Mouse (Mus musculus): ENCODE measurements around the gene Sap25. TPM values are rescaled to one million over a fixed set of nuclear protein-coding genes. Genes with fewer than 3 reads are reported as not detected.

Sap25 gene
- polyA plus RNA-seq, 1 experiment from 2014 or later = 5.5 TPM

DNA sequence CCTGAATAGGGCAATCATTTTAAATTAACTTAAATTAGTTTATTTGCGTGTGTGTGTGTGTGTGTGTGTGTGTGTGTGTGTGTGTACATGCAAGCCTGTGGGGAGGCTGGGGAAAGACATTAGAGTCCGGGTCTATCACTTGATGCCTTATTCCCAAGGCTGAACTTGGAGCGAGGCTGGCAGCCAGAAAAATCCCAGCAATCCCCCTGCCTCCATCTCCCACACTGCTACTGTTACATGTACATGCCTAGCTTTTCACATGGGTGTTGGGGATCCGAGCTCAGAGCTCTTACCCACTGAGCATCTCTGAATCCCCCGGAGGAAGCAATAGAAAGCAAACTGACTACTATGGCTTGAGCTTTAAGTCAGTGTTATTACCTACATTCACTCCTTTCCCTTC is 31.2 kb downstream of the Sap25 start:
- peak overlapping the region; percentile 41; the same call in 1 of the 2 replicates for H3K4me2 ChIP-seq (replicated peaks)
- no peak for ATAC-seq
- peak overlapping the region; percentile 91 for H3K27ac ChIP-seq
- no peak overlapping the region for H3K4me3 ChIP-seq (replicated peaks)
- no peaks in the 10 kb centered on the region for H3K27me3 ChIP-seq (replicated peaks)
- H3K9me3 ChIP-seq = no peaks in the 10 kb centered on the region
- H3K9ac ChIP-seq = no peak overlapping the region
- no peaks in the 10 kb centered on the region for H3K36me3 ChIP-seq
- WGBS = 59% methylated on average over 5 of the region's 5 CpGs
- H3K4me1 ChIP-seq (replicated peaks) = peaks cover 32% of the 10 kb centered on the region

DNA sequence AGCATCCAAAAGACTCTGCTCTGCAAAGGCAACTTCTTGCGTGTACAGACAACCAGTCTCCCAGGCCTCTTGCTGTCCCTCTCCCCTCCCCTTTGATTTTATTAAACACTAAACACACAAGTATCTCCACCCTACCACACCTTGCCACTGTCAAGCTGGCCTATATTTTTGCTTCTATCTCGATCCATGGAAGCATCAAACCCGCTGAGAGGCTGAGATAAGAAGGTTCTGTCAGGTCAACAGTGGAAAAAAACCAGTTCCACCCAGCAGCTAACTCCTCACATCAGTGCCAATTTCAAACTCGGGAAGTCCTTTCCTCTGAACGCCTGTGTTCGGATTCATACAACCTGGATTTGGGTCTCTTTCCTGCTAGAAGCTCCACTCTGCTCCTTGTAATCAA is 31.9 kb downstream of the Sap25 start:
- Histone ChIP-seq H3K27ac (0 out of 2 replicates have a peak overlapping the region, but pooled peaks have one; percentile 91), H3K9me3 (no peaks in the 10 kb centered on the region), H3K4me1 (replicated peaks) (peaks cover 32% of the 10 kb centered on the region), H3K4me3 (replicated peaks) (no peak overlapping the region), H3K4me2 (replicated peaks) (no peak overlapping the region), H3K36me3 (no peaks in the 10 kb centered on the region), H3K27me3 (replicated peaks) (no peaks in the 10 kb centered on the region), H3K9ac (no peak overlapping the region)
- no peak for ATAC-seq
- WGBS = 69% methylated on average over 6 of the region's 6 CpGs

DNA sequence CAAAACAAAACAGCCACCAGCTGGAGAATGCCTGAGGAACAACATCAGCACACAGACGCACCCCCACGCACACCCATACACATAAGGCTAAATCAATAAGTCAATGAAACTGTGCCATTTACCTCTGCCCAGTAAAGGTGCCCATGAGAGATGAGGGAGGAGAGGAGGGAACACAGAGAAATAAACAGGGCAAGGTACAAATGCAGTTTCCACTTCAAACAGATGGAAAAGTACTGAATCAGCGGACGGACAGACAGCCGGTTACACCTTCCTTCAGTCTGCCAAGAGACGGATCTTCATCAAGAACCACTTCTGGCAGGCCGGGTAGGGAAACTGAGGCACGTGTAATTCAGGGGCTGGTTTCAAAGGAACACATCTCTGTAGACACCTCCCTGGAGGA is 33.7 kb downstream of the Sap25 start:
- Histone ChIP-seq H3K4me1 (replicated peaks) (peaks cover 33% of the 10 kb centered on the region), H3K36me3 (no peaks in the 10 kb centered on the region), H3K9ac (no peak overlapping the region), H3K27ac (no peak overlapping the region), H3K9me3 (no peaks in the 10 kb centered on the region), H3K4me2 (replicated peaks) (no peak overlapping the region), H3K27me3 (replicated peaks) (no peaks in the 10 kb centered on the region), H3K4me3 (replicated peaks) (no peak overlapping the region)
- no peak for ATAC-seq
- 88% methylated on average over 8 of the region's 8 CpGs for WGBS

DNA sequence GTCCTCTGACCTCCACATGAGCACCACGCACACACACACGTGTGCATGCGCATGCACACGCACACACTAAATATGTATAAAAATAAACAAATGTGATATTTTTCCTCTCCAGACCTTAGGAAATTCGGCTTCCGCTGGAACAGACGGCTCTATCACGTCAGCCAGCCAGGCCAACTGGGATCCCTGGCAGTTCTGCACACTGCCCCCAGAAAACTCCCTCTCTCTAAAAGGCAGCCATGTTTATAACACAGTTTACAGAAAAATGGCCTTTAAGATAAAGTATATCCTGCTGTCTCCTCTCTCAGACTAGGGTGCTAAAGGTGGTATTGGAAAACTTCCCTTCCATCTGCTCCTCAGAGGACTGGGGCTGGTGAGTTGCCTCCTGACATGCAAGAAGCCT is 36.7 kb downstream of the Sap25 start:
- Histone ChIP-seq H3K4me3 (replicated peaks) (no peak overlapping the region), H3K36me3 (no peaks in the 10 kb centered on the region), H3K4me2 (replicated peaks) (no peak overlapping the region), H3K27me3 (replicated peaks) (no peaks in the 10 kb centered on the region), H3K9ac (no peak overlapping the region), H3K4me1 (replicated peaks) (peaks cover 8% of the 10 kb centered on the region; the same call in 1 of the 2 replicates), H3K27ac (no peak overlapping the region), H3K9me3 (no peaks in the 10 kb centered on the region)
- no peak for ATAC-seq
- WGBS = 92% methylated on average over 8 of the region's 8 CpGs

DNA sequence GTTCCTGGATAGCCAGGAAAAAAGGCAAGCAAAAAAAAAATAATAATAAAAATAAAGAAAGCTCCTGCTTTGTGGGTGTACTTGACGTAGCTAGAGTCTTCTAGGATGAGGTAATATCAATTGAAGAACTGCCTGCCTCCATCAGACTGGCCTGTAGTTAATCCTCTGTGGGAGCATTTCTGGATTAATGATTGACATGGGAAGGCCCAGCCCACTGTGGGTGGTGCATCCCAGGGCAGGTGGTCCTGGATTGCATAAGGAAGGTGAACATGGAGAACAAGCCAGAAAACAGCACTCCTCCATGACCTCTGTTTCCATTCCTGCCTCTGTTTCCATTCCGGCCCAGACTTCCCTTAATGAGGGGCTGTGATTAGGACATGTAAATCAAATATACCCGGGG is 37.6 kb downstream of the Sap25 start:
- 69% methylated on average over 3 of the region's 3 CpGs for WGBS
- Histone ChIP-seq H3K9me3 (no peaks in the 10 kb centered on the region), H3K27ac (no peak overlapping the region), H3K9ac (no peak overlapping the region), H3K36me3 (no peaks in the 10 kb centered on the region), H3K27me3 (replicated peaks) (no peaks in the 10 kb centered on the region), H3K4me3 (replicated peaks) (no peak overlapping the region), H3K4me2 (replicated peaks) (no peak overlapping the region), H3K4me1 (replicated peaks) (0 out of 2 replicates have a peak, but pooled peaks cover 2% of the 10 kb centered on the region)
- ATAC-seq = no peak

DNA sequence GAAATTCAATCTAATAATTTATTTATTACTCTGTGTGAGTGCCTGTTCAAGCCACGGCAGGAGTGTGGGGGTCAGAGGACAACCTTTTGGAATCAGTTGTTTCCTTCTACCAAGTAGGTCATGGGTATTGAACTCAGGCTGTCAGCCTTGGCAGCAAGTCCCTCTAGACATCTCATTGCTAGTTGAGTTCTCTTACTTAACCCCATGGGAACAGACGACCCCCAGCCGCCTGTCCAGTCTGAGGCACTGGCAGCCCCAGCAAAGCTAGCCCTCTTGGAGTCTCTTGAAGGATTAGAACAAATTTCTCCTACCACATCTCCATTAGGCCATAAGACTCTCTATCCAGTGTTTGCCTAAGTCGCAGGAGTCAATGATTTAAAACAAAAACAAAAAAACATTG is 38.6 kb downstream of the Sap25 start:
- H3K4me1 ChIP-seq (replicated peaks) = 0 out of 2 replicates have a peak, but pooled peaks cover 2% of the 10 kb centered on the region
- WGBS = 83% methylated on average over 4 of the region's 4 CpGs
- ATAC-seq = no peak
- H3K36me3 ChIP-seq = no peaks in the 10 kb centered on the region
- H3K4me2 ChIP-seq (replicated peaks) = no peak overlapping the region
- H3K4me3 ChIP-seq (replicated peaks) = no peak overlapping the region
- H3K9ac ChIP-seq = no peak overlapping the region
- no peak overlapping the region for H3K27ac ChIP-seq
- H3K27me3 ChIP-seq (replicated peaks) = no peaks in the 10 kb centered on the region
- H3K9me3 ChIP-seq = no peaks in the 10 kb centered on the region

DNA sequence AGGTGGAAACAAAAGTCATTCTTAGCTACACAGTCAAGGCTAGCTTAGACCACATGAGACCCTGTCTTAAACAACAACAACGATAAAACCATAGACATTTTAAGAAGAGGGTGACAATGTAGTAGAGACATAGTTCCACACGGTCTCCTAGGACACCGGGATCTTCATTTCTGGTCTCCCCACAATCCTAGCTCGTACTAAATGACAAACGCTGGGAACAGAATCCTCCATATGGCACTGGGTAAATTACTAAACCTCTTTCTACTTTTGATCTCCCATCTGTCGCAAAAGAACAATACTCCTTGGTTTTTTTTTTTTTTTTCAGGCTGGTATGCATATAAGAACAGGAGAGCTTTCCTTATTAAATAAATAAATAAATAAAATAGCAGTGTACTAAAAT is 41.4 kb downstream of the Sap25 start:
- no peak for ATAC-seq
- no peaks in the 10 kb centered on the region for H3K36me3 ChIP-seq
- no peak overlapping the region for H3K4me3 ChIP-seq (replicated peaks)
- no peaks in the 10 kb centered on the region for H3K27me3 ChIP-seq (replicated peaks)
- no peak overlapping the region for H3K27ac ChIP-seq
- peak overlapping the region; percentile 88; the same call in 1 of the 2 replicates for H3K4me2 ChIP-seq (replicated peaks)
- H3K9ac ChIP-seq = no peak overlapping the region
- WGBS = 86% methylated on average over 6 of the region's 6 CpGs
- H3K4me1 ChIP-seq (replicated peaks) = 0 out of 2 replicates have a peak, but pooled peaks cover 2% of the 10 kb centered on the region
- no peaks in the 10 kb centered on the region for H3K9me3 ChIP-seq

DNA sequence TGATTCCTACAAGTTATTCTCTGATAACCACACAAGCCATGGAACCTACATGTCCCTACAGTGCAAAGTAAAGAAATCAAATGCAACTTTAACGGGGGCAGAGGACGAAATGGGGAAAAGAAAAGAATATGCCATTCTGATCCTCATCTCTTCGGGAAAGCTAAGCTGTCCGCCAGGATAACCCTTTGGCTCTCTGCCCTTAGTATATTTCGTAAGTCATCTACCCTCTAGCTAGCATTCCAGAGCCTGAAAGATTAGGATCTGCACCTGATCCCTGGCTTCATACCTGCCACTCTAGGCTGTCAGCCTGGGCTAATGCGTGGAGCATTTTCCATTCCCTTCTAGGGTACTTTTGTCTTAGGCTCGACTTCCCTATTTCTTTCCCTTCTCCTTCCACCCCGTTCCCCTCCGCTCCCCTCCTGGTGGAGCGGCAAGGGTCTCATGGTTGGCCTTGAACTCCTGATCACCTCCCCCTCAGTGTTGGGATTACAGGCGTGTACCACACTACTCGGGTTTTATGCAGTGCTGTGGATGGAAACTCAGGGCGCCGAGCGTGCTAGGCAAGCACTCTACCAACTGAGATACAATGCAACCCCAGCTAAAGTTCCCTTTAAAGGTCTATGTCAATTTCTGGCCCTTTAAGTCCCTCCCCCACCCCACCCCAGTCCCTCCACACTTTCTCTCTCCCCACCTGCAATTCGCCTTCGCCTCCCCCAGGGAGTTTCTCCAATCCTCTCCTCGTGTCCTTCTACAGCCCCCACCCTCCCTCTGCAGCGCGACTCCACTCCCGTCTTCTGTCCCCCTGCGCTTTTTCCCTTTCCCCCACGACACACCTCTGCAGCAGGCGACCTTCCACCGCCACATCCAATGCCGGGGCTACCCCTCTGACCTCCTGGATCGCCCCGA is 42.5 kb downstream of the Sap25 start:
- Histone ChIP-seq H3K36me3 (no peaks in the 10 kb centered on the region), H3K4me2 (replicated peaks) (peak overlapping the region; percentile 88), H3K9me3 (no peaks in the 10 kb centered on the region), H3K4me1 (replicated peaks) (0 out of 2 replicates have a peak, but pooled peaks cover 2% of the 10 kb centered on the region), H3K27ac (peak overlapping the region; percentile 82), H3K9ac (peak overlapping the region; percentile 80), H3K27me3 (replicated peaks) (no peaks in the 10 kb centered on the region), H3K4me3 (replicated peaks) (peak overlapping the region; percentile 84)
- ATAC-seq = no peak; the same call in 1 of the 2 replicates
- WGBS = 6% methylated on average over 28 of the region's 28 CpGs

DNA sequence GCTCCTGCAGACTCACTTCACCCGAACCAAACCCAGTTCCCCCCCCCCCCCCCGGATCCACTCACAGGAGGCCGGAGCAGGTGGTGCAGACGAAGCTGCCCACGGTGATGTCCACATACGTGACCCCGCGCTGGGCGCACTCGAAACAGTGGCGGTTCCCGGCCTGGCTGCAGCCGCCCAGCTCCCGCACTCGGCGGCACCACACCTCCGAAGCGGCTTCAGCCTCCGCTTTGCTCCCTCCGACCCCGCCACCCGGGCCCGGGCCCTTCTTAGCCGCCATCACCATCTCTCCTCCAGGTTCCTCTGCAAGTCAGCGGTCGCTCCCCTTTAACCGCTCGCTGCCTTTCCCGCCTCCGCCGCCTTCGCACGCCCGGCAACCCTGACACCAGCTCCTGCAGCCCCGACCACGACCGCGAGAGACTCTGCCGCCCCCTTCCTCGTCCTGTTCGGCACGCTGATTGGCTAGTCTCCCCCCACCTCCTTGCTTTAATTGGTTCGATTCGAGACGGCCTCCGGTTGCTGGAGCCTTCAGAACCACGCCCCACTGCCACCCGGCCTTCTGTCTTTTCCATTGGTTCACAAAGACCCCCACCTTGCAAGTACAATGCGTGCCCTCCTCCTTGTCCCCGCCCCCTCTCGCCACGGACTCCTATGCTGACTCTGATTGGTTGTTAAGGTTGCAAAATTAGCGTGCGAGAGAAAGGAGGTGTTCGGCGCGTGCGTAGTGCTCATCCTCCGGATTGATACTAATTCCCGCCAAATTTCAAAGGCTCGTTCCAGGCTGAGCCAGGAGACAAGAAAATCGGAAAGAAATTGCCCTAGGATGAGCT is 43.4 kb downstream of the Sap25 start, which contains the start of gene Agfg2:
Gene Agfg2 (minus strand): TSS at position 433 of the 830 bp plus-strand sequence.
- peak within 1 kb of the TSS; percentile 82 for H3K27ac ChIP-seq
- no peaks in the 10 kb centered on the region for H3K9me3 ChIP-seq
- H3K9ac ChIP-seq = peak within 1 kb of the TSS; percentile 80
- no peaks in the 10 kb centered on the region for H3K36me3 ChIP-seq
- H3K4me2 ChIP-seq (replicated peaks) = peak within 1 kb of the TSS; percentile 88
- no peaks in the 10 kb centered on the region for H3K4me1 ChIP-seq (replicated peaks)
- ATAC-seq = peak; percentile 98
- WGBS = under 1% methylated on average over 62 of the region's 62 CpGs
- H3K27me3 ChIP-seq (replicated peaks) = no peaks in the 10 kb centered on the region
- peak within 1 kb of the TSS; percentile 84 for H3K4me3 ChIP-seq (replicated peaks)

DNA sequence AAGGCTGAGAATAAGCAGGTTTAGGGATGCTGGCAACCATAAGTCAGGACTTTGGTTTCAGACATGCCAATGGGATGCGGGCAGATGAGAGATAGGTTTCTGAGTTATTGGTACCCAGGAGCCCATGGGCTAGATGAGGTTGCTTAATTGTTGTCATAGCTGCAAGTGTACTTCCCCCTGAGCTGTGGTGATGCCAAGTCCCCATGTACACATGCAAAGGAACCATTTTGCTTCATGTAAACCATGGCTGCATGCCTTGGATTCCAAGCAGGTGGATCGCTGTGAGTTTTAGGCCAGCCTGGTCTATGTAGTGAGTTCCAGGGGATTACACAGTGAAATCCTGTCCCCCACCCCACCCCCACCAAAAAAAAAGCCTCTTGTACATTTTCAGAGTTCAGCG is 44.5 kb downstream of the Sap25 start:
- Histone ChIP-seq H3K27me3 (replicated peaks) (no peaks in the 10 kb centered on the region), H3K27ac (no peak overlapping the region), H3K9me3 (no peaks in the 10 kb centered on the region), H3K4me3 (replicated peaks) (no peak overlapping the region), H3K36me3 (no peaks in the 10 kb centered on the region), H3K4me2 (replicated peaks) (no peak overlapping the region), H3K4me1 (replicated peaks) (no peaks in the 10 kb centered on the region), H3K9ac (no peak overlapping the region)
- WGBS = 92% methylated on average over 3 of the region's 3 CpGs
- no peak for ATAC-seq

DNA sequence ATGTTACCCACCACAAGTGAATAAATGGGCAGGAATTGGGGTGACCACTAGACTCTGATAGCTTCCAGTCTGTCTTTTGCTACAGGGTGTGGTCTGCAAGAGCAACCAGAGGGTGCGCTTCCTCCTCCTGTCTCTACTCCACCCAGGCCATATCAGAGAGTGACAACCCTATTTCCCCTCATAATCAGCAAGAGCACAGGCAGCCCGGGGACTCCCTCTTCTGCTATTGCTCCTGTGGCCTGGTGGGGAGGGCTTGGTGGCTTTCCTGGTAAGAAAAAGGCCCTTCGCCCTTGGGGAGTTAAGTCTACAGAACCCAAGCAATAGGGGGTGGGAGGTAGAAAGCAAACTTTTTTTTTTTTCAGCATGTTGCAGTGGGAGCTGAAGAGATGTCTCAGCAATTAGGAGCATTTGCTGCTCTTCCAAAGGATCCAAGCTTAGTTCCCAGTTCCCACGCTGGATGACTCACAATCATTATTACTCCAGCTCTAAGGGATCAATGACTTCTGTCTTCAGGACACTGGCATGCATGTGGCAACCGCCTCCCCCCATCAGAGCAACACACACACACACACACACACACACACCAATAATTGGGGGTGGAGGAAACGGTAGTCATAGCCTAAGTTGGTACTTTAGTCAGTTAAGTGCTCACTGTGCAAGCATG is 45.1 kb downstream of the Sap25 start:
- no peak overlapping the region for H3K27ac ChIP-seq
- H3K27me3 ChIP-seq (replicated peaks) = no peaks in the 10 kb centered on the region
- H3K4me3 ChIP-seq (replicated peaks) = no peak overlapping the region
- H3K9ac ChIP-seq = no peak overlapping the region
- H3K9me3 ChIP-seq = no peaks in the 10 kb centered on the region
- 73% methylated on average over 6 of the region's 6 CpGs for WGBS
- no peaks in the 10 kb centered on the region for H3K4me1 ChIP-seq (replicated peaks)
- ATAC-seq = peak; percentile 27; the same call in 1 of the 2 replicates
- H3K36me3 ChIP-seq = no peaks in the 10 kb centered on the region
- no peak overlapping the region for H3K4me2 ChIP-seq (replicated peaks)

DNA sequence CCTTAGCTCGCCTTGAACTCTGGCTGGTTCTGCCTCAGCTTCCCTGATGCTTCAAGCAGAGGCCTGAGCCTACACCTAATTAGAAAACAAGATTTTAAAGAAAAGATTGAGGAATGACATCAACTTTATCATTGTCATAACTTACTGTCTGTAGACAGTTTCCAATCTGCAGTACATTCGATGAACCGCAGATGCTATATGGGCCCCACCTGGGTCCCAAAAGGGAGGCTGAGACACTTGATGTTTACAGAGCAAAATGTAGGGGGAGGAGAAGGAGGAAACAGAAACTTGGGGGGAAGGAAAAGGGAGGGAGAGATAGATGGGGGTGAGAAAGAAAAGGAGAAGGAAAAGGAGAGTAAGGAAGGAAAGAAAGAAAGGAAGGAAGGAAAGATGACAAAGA is 48.8 kb downstream of the Sap25 start:
- Histone ChIP-seq H3K4me2 (replicated peaks) (no peak overlapping the region), H3K27me3 (replicated peaks) (no peaks in the 10 kb centered on the region), H3K9me3 (no peaks in the 10 kb centered on the region), H3K4me3 (replicated peaks) (no peak overlapping the region), H3K36me3 (no peaks in the 10 kb centered on the region), H3K9ac (no peak overlapping the region), H3K27ac (no peak overlapping the region), H3K4me1 (replicated peaks) (no peaks in the 10 kb centered on the region)
- ATAC-seq = no peak
- WGBS = 74% methylated on average over 3 of the region's 3 CpGs
